Comparison of ENCODE assay signal across 25 mouse cellular contexts in genomic region chr9:103701448-103701847, GRCm38 (mm10).
"Had no signal": no experiment of that assay in that cellular context is flagged by ENCODE, and none has a peak within 500 bp of the region (broad histone marks: within the 10 kb centered on the region; RNA-seq: fewer than 3 reads in every experiment).

No protein-coding gene starts in this region.

- H3K9me3 ChIP-seq: heart, embryonic 15.5 days; hindbrain, embryonic 10.5 days; intestine, embryonic 15.5 days; limb, embryonic 10.5 days; limb, embryonic 12.5 days had no signal

- H3K4me1 ChIP-seq: hindbrain, embryonic 10.5 days; intestine, embryonic 15.5 days; limb, embryonic 10.5 days; limb, embryonic 12.5 days had no signal

- H3K4me2 ChIP-seq: heart, embryonic 11.5 days; heart, embryonic 13.5 days; heart, embryonic 15.5 days; hindbrain, embryonic 14.5 days; intestine, embryonic 15.5 days; limb, embryonic 12.5 days; liver, embryonic 11.5 days had no signal

- H3K36me3 ChIP-seq: heart, embryonic 15.5 days; intestine, embryonic 15.5 days; limb, embryonic 12.5 days had no signal

- H3K27me3 ChIP-seq: heart, embryonic 13.5 days; heart, embryonic 15.5 days; intestine, embryonic 15.5 days; limb, embryonic 12.5 days had no signal

- ATAC-seq: hindbrain, embryonic 16.5 days; inflammation-experienced regulatory T-cells, adult 6 months; intestine, embryonic 15.5 days; intestine, postnatal 0 days had no signal

- H3K9ac ChIP-seq: heart, embryonic 13.5 days; heart, embryonic 15.5 days; hindbrain, embryonic 14.5 days; intestine, embryonic 15.5 days; limb, embryonic 12.5 days had no signal

- DNase-seq: gastrocnemius, adult 2 months; gastrocnemius, postnatal 10 days; gastrocnemius, postnatal 25 days; heart, adult 18-20 months; heart, postnatal 4 days; kidney, adult 18-20 months; kidney, adult 8-10 months; kidney, postnatal 10 days; kidney, postnatal 25 days; kidney, postnatal 4 days; liver had no signal

- H3K4me3 ChIP-seq: gastrocnemius, adult 2 months; heart, embryonic 13.5 days; heart, embryonic 15.5 days; hindbrain, embryonic 10.5 days; intestine, embryonic 15.5 days; layer of hippocampus, adult 2 months; left cerebral cortex, adult 2 months; limb, embryonic 10.5 days; limb, embryonic 12.5 days had no signal

- H3K27ac ChIP-seq: gastrocnemius, adult 2 months; heart, embryonic 13.5 days; heart, embryonic 15.5 days; hindbrain, embryonic 10.5 days; hindbrain, embryonic 14.5 days; intestine, embryonic 15.5 days; layer of hippocampus, adult 2 months; left cerebral cortex, adult 2 months; limb, embryonic 10.5 days; limb, embryonic 12.5 days had no signal
